Comparison of ENCODE assay signal across 8 mouse cellular contexts in genomic region chr12:93152618-93153245, GRCm38 (mm10).
A peak's percentile ranks its signal among the peaks of the same experiment; 100 is the strongest.
DNase-seq lines count a peak whose midpoint lies in the region; ATAC-seq lines count a peak whose summit lies in the region.

No protein-coding gene starts in this region.

- H3K4me2 ChIP-seq in forebrain, embryonic 15.5 days (replicated peaks) = no peak overlapping the region

- no peak overlapping the region for H3K27ac ChIP-seq in forebrain, embryonic 15.5 days (replicated peaks)

- H3K4me3 ChIP-seq in forebrain, embryonic 15.5 days = no peak overlapping the region

- DNase-seq in cerebellum, adult 9-10 months = peak; percentile 14
- no peak for DNase-seq in cerebellum, adult 11-12 months
- peak; percentile 33 to 41 for DNase-seq in B cell, adult 2 months
- peak; percentile 39 for DNase-seq in adrenal gland, postnatal 25 days
- peak; percentile 25 to 39 for DNase-seq in layer of hippocampus, postnatal 10 days (ENCODE audit: low spot score in 2 of 2)
- peak; percentile 44 for DNase-seq in testis, postnatal 10 days (ENCODE audit: low spot score)

- no peaks in the 10 kb centered on the region for H3K36me3 ChIP-seq in forebrain, embryonic 15.5 days

- WGBS in forebrain, embryonic 15.5 days = 48% methylated on average over 6 of the region's 6 CpGs

- no peak overlapping the region for H3K9ac ChIP-seq in forebrain, embryonic 15.5 days (replicated peaks)

- peak; percentile 66; the same call in 1 of the 2 replicates for ATAC-seq in forebrain, embryonic 15.5 days (replicated peaks)
- ATAC-seq in megakaryocyte-erythroid progenitor cell, adult 5-6 weeks (replicated peaks; ENCODE audit: low FRiP score, low TSS enrichment, poor library complexity, severe bottlenecking) = peak; percentile 81

- H3K9me3 ChIP-seq in forebrain, embryonic 15.5 days = no peaks in the 10 kb centered on the region

- H3K4me1 ChIP-seq in forebrain, embryonic 15.5 days = peaks cover 5% of the 10 kb centered on the region; the same call in 1 of the 2 replicates

- no peaks in the 10 kb centered on the region for H3K27me3 ChIP-seq in forebrain, embryonic 15.5 days
